Mouse (Mus musculus) layer of hippocampus, adult 11-12 months (tissue): ENCODE measurements at regions not wholly inside any gene's neighbourhood (a gene's known extent, or its start where the extent isn't known, plus 50 kb on each side); places are given as distances from the start of the nearest gene placed in this dataset.

ENCODE experiments used
- DNase-seq: peaks from one replicate; pipeline ENCODE4 v3.0.0; 2022; ENCODE audit warnings: low spot score

DNA sequence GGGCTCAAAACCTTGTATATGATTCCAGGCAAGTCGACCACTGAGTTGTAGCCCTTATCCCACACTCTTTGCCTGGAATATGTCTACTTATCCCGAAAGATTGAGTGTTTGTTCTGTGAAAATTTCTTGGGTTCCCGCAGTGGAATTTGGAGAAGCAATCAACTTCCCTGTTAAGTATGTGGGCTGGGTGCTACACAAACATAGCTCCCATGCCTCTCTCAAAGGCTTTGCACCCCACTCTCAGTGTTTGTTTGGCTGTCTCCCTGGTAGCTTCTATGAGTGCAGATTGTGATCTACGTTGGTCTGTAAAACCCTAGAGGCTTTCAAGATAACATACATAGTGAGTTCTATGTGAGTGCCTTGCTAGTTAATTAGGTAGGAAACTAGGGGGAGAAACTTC, 1184.2 kb downstream of the 4930447A16Rik start:
- DNase-seq, result no peak
